Mouse (Mus musculus) liver, adult 2 months (tissue): ENCODE measurements around the gene Nop9.

Source experiments
- CTCF ChIP-seq: fragments of 200-500 bp; IDR thresholded peaks from 2 replicates; pipeline ENCODE4 v1.5.1; 2011; ENCODE audit warnings: low read depth, low read length, control low read depth
- POLR2A ChIP-seq: fragments of 200-500 bp; IDR thresholded peaks from 2 replicates; pipeline ENCODE4 v1.6.1; 2011; ENCODE audit warnings: low read length, control low read depth; ENCODE audit not compliant: insufficient read depth; ENCODE audit errors: extremely low read depth

DNA sequence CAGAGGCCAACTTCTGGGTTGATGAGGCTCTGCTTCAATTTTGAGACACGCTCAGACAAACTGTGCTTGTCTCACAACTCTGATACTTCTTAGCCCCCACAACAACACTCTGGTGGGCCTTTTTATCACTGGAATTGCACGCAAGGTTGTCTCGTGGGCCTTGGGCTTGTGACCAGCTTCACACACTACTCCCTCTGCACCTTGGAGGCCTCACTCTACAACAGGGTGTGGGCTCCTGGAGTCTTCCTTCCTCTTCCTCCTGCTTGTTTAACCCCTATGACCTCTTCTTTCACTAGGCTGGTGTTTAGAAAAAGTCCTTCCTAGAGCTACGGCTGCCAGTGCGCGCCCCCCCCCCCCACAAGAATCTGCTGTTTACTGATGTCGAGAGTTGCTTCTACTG lies 31.2 kb downstream of the Nop9 start:
- TF ChIP-seq POLR2A = no peak
- TF ChIP-seq CTCF = no peak
